Mouse (Mus musculus): ENCODE data around the gene Siah3. TPM values are rescaled to one million over a fixed set of nuclear protein-coding genes. Genes with fewer than 3 reads are reported as not detected.

The Siah3 gene
- polyA plus RNA-seq, 1 experiment from 2014 or later: 4.1 TPM

- WGBS: 13% methylated on average over 3 of the region's 3 CpGs
- no peak overlapping the region; the same call in 1 of the 2 replicates for H3K9ac ChIP-seq (replicated peaks; ENCODE audit: low read depth, low read length)
- peaks cover 21% of the 10 kb centered on the region for H3K4me1 ChIP-seq (replicated peaks; ENCODE audit: control insufficient read depth, insufficient read depth, low read length)
- peak overlapping the region; percentile 33; the same call in 1 of the 2 replicates for H3K4me2 ChIP-seq (ENCODE audit: low read length)
- H3K4me3 ChIP-seq (replicated peaks; ENCODE audit: low read length): no peak overlapping the region
- no peaks in the 10 kb centered on the region for H3K9me3 ChIP-seq (ENCODE audit: control insufficient read depth, low read length)
- no peaks in the 10 kb centered on the region for H3K36me3 ChIP-seq (ENCODE audit: control insufficient read depth, insufficient read depth)
- ATAC-seq: peak; percentile 70
- no peaks in the 10 kb centered on the region for H3K27me3 ChIP-seq (replicated peaks; ENCODE audit: control insufficient read depth, insufficient read depth, low read length)
- peak overlapping the region; percentile 79 for H3K27ac ChIP-seq (ENCODE audit: low read length)
Observed at GRCm38 (mm10) chr14:75566303-75566702, 110.5 kb downstream of the Siah3 start.

- H3K36me3 ChIP-seq (ENCODE audit: control insufficient read depth, insufficient read depth): no peaks in the 10 kb centered on the region
- no peak for ATAC-seq
- H3K27me3 ChIP-seq (replicated peaks; ENCODE audit: control insufficient read depth, insufficient read depth, low read length): no peaks in the 10 kb centered on the region
- no peak overlapping the region for H3K9ac ChIP-seq (replicated peaks; ENCODE audit: low read depth, low read length)
- no peaks in the 10 kb centered on the region for H3K9me3 ChIP-seq (ENCODE audit: control insufficient read depth, low read length)
- H3K4me1 ChIP-seq (replicated peaks; ENCODE audit: control insufficient read depth, insufficient read depth, low read length): no peaks in the 10 kb centered on the region
- no peak overlapping the region for H3K4me2 ChIP-seq (ENCODE audit: low read length)
- no peak overlapping the region for H3K27ac ChIP-seq (ENCODE audit: low read length)
- WGBS: 66% methylated on average over 6 of the region's 6 CpGs
- no peak overlapping the region for H3K4me3 ChIP-seq (replicated peaks; ENCODE audit: low read length)
Observed at GRCm38 (mm10) chr14:75579010-75579409, 123.2 kb downstream of the Siah3 start.

Other genes starting within 250 kb of the Siah3 start
- gene Cpb2, start 213.7 kb upstream of the Siah3 start, polyA plus RNA-seq (2015; fragmentation: Nextera tagmentation; extraction: Ambion mirVana): not detected in 2 replicates
- 53.4 and 54.7 TPM in 2 replicates for gene Zc3h13, start 171.6 kb upstream of the Siah3 start, polyA plus RNA-seq (2015; fragmentation: Nextera tagmentation; extraction: Ambion mirVana)
- not detected in 2 replicates for gene Spert, start 137.1 kb downstream of the Siah3 start, polyA plus RNA-seq (2015; fragmentation: Nextera tagmentation; extraction: Ambion mirVana)
- gene Erich6b, start 186.3 kb downstream of the Siah3 start, polyA plus RNA-seq (2015; fragmentation: Nextera tagmentation; extraction: Ambion mirVana): not detected in 2 replicates